Mouse (Mus musculus): ENCODE results near the gene Olfr1501. TPM values are rescaled to one million over a fixed set of nuclear protein-coding genes. Genes with fewer than 3 reads are reported as not detected.
"Not testable (repeated sequence)": the region's sequence is repeated elsewhere in the genome, so short reads cannot be mapped to it uniquely, and the experiment has no call there.

Gene Olfr1501
- polyA plus RNA-seq (2014; fragmentation: Nextera tagmentation; extraction: Ambion mirVana), result not detected in 2 replicates

DNA sequence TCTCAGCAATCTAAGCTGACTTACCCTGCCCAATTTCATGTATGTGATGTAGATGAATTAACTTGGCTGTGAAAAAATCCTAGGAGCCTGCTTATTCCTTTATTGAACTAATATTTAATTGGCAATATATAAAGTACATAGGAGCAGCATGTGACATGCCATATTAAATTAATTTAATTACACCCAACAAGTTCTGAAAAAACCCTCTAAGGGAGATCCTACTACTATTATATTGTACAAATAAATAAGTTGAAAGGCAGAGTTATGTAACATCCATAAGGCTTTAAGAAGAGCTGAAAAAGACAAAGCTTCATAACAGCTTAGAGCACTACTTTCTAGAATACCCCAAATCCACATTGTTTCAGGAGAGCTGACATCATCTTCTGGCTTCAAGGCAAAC lies at the start of gene Olfr1501:
Olfr1501 (minus strand) TSS at position 101 of the 400 bp plus-strand sequence.
- not testable (repeated sequence) for H3K4me2 ChIP-seq (replicated peaks; ENCODE audit: low read depth, low read length); H3K9ac ChIP-seq (replicated peaks; ENCODE audit: low read depth, low read length); H3K9me3 ChIP-seq (ENCODE audit: control insufficient read depth, low read depth, low read length); H3K4me1 ChIP-seq (ENCODE audit: control insufficient read depth, insufficient read depth, low read length); ATAC-seq (ENCODE audit: insufficient number of reproducible peaks, insufficient read depth, low FRiP score, low read depth); H3K4me3 ChIP-seq (ENCODE audit: low read depth, low read length); H3K36me3 ChIP-seq (ENCODE audit: control insufficient read depth, insufficient read depth, low read length); H3K27me3 ChIP-seq (ENCODE audit: control insufficient read depth, insufficient read depth, low read length); H3K27ac ChIP-seq (ENCODE audit: low read length)

GRCm38 (mm10) chr19:13897828-13898227 lies 47.3 kb upstream of the Olfr1501 start, which contains the start of gene Olfr1504:
Gene Olfr1504 (minus strand): TSS chr19:13897928.
- Histone ChIP-seq H3K36me3 (ENCODE audit: control insufficient read depth, insufficient read depth, low read length) (no peaks in the 10 kb centered on the region), H3K4me3 (ENCODE audit: low read depth, low read length) (no peak within 1 kb of the TSS), H3K4me1 (ENCODE audit: control insufficient read depth, insufficient read depth, low read length) (no peaks in the 10 kb centered on the region), H3K27ac (ENCODE audit: low read length) (no peak within 1 kb of the TSS), H3K9me3 (ENCODE audit: control insufficient read depth, low read depth, low read length) (no peaks in the 10 kb centered on the region), H3K27me3 (ENCODE audit: control insufficient read depth, insufficient read depth, low read length) (no peaks in the 10 kb centered on the region), H3K9ac (replicated peaks; ENCODE audit: low read depth, low read length) (no peak within 1 kb of the TSS), H3K4me2 (replicated peaks; ENCODE audit: low read depth, low read length) (no peak within 1 kb of the TSS)
- ATAC-seq (ENCODE audit: insufficient number of reproducible peaks, insufficient read depth, low FRiP score, low read depth), result no peak
- 58% methylated on average over 1 of the region's 1 CpGs for WGBS

- Histone ChIP-seq H3K4me3 (ENCODE audit: low read depth, low read length) (no peak within 1 kb of the TSS), H3K9me3 (ENCODE audit: control insufficient read depth, low read depth, low read length) (no peaks in the 10 kb centered on the region), H3K4me1 (ENCODE audit: control insufficient read depth, insufficient read depth, low read length) (no peaks in the 10 kb centered on the region), H3K4me2 (replicated peaks; ENCODE audit: low read depth, low read length) (no peak within 1 kb of the TSS), H3K9ac (replicated peaks; ENCODE audit: low read depth, low read length) (no peak within 1 kb of the TSS), H3K27me3 (ENCODE audit: control insufficient read depth, insufficient read depth, low read length) (no peaks in the 10 kb centered on the region), H3K36me3 (ENCODE audit: control insufficient read depth, insufficient read depth, low read length) (no peaks in the 10 kb centered on the region), H3K27ac (ENCODE audit: low read length) (no peak within 1 kb of the TSS)
- ATAC-seq (ENCODE audit: insufficient number of reproducible peaks, insufficient read depth, low FRiP score, low read depth), result no peak
- 91% methylated on average over 1 of the region's 1 CpGs for WGBS
Observed at GRCm38 (mm10) chr19:13861495-13861894, 11.0 kb upstream of the Olfr1501 start, which contains the start of gene Olfr1502. Gene Olfr1502 (plus strand): TSS chr19:13861795.

DNA sequence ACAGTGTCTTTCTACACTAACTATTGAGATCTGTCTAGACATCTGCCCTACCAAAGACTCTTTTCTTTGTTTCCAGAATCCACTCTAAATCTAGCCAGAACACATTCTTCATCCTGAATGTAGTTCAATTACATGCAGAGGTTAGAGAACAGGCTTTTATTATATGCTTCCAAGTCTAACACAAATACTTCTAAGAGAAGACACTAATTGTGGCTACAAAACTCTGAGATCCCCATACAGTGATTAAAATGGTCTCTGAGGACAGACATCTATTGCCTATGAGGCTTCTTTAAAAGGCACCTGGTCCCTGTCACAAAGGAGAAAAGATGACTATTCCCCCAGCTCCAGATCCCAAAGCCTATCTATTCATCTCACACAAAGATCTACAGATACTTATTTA lies 20.1 kb downstream of the Olfr1501 start, which contains the start of gene Olfr1500:
Olfr1500 (minus strand) TSS at position 101 of the 400 bp plus-strand sequence.
- no peak for ATAC-seq (ENCODE audit: insufficient number of reproducible peaks, insufficient read depth, low FRiP score, low read depth)
- no peaks in the 10 kb centered on the region for H3K27me3 ChIP-seq (ENCODE audit: control insufficient read depth, insufficient read depth, low read length)
- no peaks in the 10 kb centered on the region for H3K9me3 ChIP-seq (ENCODE audit: control insufficient read depth, low read depth, low read length)
- no peak within 1 kb of the TSS for H3K4me3 ChIP-seq (ENCODE audit: low read depth, low read length)
- H3K27ac ChIP-seq (ENCODE audit: low read length), result no peak within 1 kb of the TSS
- no peaks in the 10 kb centered on the region for H3K36me3 ChIP-seq (ENCODE audit: control insufficient read depth, insufficient read depth, low read length)
- H3K4me1 ChIP-seq (ENCODE audit: control insufficient read depth, insufficient read depth, low read length), result no peaks in the 10 kb centered on the region
- H3K4me2 ChIP-seq (replicated peaks; ENCODE audit: low read depth, low read length), result no peak within 1 kb of the TSS
- H3K9ac ChIP-seq (replicated peaks; ENCODE audit: low read depth, low read length), result no peak within 1 kb of the TSS

- H3K4me1 ChIP-seq (ENCODE audit: control insufficient read depth, insufficient read depth, low read length), result no peaks in the 10 kb centered on the region
Observed at GRCm38 (mm10) chr19:13828447-13828846, 22.0 kb downstream of the Olfr1501 start.

DNA sequence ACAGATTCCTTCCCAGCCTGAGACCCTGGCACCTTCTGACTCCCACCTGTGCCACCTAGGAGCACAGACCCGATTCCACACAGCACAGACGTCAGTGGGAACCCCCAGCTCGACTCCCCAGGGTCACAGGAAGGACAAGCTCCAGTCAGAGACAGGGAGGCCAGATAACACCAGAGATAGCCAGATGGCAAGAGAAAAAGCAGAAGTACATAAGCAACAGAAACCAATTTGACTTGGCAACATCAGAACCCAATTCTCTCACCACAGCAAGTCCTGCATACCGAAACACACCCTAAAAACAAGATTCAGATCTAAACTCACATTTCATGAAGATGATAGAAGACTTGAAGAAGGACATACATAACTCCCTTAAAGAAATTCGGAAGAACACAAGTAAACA lies 29.6 kb downstream of the Olfr1501 start:
- ATAC-seq (ENCODE audit: insufficient number of reproducible peaks, insufficient read depth, low FRiP score, low read depth), result no peak
- Histone ChIP-seq H3K27me3 (ENCODE audit: control insufficient read depth, insufficient read depth, low read length) (no peaks in the 10 kb centered on the region), H3K4me1 (ENCODE audit: control insufficient read depth, insufficient read depth, low read length) (no peaks in the 10 kb centered on the region), H3K9ac (replicated peaks; ENCODE audit: low read depth, low read length) (no peak overlapping the region), H3K4me2 (replicated peaks; ENCODE audit: low read depth, low read length) (no peak overlapping the region), H3K27ac (ENCODE audit: low read length) (no peak overlapping the region), H3K9me3 (ENCODE audit: control insufficient read depth, low read depth, low read length) (no peaks in the 10 kb centered on the region), H3K4me3 (ENCODE audit: low read depth, low read length) (no peak overlapping the region), H3K36me3 (ENCODE audit: control insufficient read depth, insufficient read depth, low read length) (no peaks in the 10 kb centered on the region)
- 58% methylated on average over 5 of the region's 5 CpGs for WGBS

More at GRCm38 (mm10) chr19:13828447-13828846, 22.0 kb downstream of the Olfr1501 start:
- no peak overlapping the region for H3K4me2 ChIP-seq (replicated peaks; ENCODE audit: low read depth, low read length)
- H3K27ac ChIP-seq (ENCODE audit: low read length), result no peak overlapping the region
- no peak overlapping the region for H3K9ac ChIP-seq (replicated peaks; ENCODE audit: low read depth, low read length)
- no peaks in the 10 kb centered on the region for H3K36me3 ChIP-seq (ENCODE audit: control insufficient read depth, insufficient read depth, low read length)
- WGBS, result 80% methylated on average over 3 of the region's 3 CpGs
- ATAC-seq (ENCODE audit: insufficient number of reproducible peaks, insufficient read depth, low FRiP score, low read depth), result no peak
- H3K27me3 ChIP-seq (ENCODE audit: control insufficient read depth, insufficient read depth, low read length), result no peaks in the 10 kb centered on the region
- H3K9me3 ChIP-seq (ENCODE audit: control insufficient read depth, low read depth, low read length), result no peaks in the 10 kb centered on the region
- H3K4me3 ChIP-seq (ENCODE audit: low read depth, low read length), result no peak overlapping the region

- ATAC-seq (ENCODE audit: insufficient number of reproducible peaks, insufficient read depth, low FRiP score, low read depth), result no peak
- Histone ChIP-seq H3K4me3 (ENCODE audit: low read depth, low read length) (no peak within 1 kb of the TSS), H3K9ac (replicated peaks; ENCODE audit: low read depth, low read length) (no peak within 1 kb of the TSS), H3K27me3 (ENCODE audit: control insufficient read depth, insufficient read depth, low read length) (no peaks in the 10 kb centered on the region), H3K4me2 (replicated peaks; ENCODE audit: low read depth, low read length) (no peak within 1 kb of the TSS), H3K27ac (ENCODE audit: low read length) (no peak within 1 kb of the TSS), H3K4me1 (ENCODE audit: control insufficient read depth, insufficient read depth, low read length) (no peaks in the 10 kb centered on the region), H3K36me3 (ENCODE audit: control insufficient read depth, insufficient read depth, low read length) (no peaks in the 10 kb centered on the region), H3K9me3 (ENCODE audit: control insufficient read depth, low read depth, low read length) (no peaks in the 10 kb centered on the region)
Observed at GRCm38 (mm10) chr19:13819347-13819746, 31.1 kb downstream of the Olfr1501 start, which contains the start of gene Olfr1499. Gene Olfr1499 (minus strand): TSS chr19:13819447.

DNA sequence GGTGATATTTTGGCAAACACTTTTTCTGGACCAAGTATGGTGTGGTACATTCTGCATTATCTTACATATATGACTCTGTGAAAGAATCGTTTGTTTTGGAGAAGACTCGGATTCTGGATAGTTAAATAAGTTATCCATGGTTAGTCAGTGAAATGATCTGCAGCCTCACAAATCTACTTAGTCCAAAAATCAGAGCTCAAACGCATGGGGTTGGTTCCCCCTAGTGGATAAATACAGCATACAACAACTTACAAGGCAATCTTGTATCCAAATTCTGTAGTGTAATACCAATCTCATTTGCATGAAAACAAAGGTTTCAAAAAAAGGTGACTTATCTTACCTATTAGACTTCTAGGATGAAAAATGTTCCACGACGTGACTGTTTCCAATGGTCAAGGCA lies 31.7 kb downstream of the Olfr1501 start:
- ATAC-seq (ENCODE audit: insufficient number of reproducible peaks, insufficient read depth, low FRiP score, low read depth), result no peak
- H3K4me1 ChIP-seq (ENCODE audit: control insufficient read depth, insufficient read depth, low read length), result no peaks in the 10 kb centered on the region
- H3K27me3 ChIP-seq (ENCODE audit: control insufficient read depth, insufficient read depth, low read length), result no peaks in the 10 kb centered on the region
- no peak overlapping the region for H3K27ac ChIP-seq (ENCODE audit: low read length)
- WGBS, result 29% methylated on average over 5 of the region's 5 CpGs
- H3K4me3 ChIP-seq (ENCODE audit: low read depth, low read length), result no peak overlapping the region
- H3K36me3 ChIP-seq (ENCODE audit: control insufficient read depth, insufficient read depth, low read length), result no peaks in the 10 kb centered on the region
- H3K9ac ChIP-seq (replicated peaks; ENCODE audit: low read depth, low read length), result no peak overlapping the region
- no peaks in the 10 kb centered on the region for H3K9me3 ChIP-seq (ENCODE audit: control insufficient read depth, low read depth, low read length)
- no peak overlapping the region for H3K4me2 ChIP-seq (replicated peaks; ENCODE audit: low read depth, low read length)

- no peaks in the 10 kb centered on the region for H3K36me3 ChIP-seq (ENCODE audit: control insufficient read depth, insufficient read depth, low read length)
- H3K27ac ChIP-seq (ENCODE audit: low read length), result no peak overlapping the region
- H3K9me3 ChIP-seq (ENCODE audit: control insufficient read depth, low read depth, low read length), result no peaks in the 10 kb centered on the region
- H3K9ac ChIP-seq (replicated peaks; ENCODE audit: low read depth, low read length), result no peak overlapping the region
- H3K4me1 ChIP-seq (ENCODE audit: control insufficient read depth, insufficient read depth, low read length), result no peaks in the 10 kb centered on the region
- ATAC-seq (ENCODE audit: insufficient number of reproducible peaks, insufficient read depth, low FRiP score, low read depth), result no peak
- no peak overlapping the region for H3K4me3 ChIP-seq (ENCODE audit: low read depth, low read length)
- no peak overlapping the region for H3K4me2 ChIP-seq (replicated peaks; ENCODE audit: low read depth, low read length)
- no peaks in the 10 kb centered on the region for H3K27me3 ChIP-seq (ENCODE audit: control insufficient read depth, insufficient read depth, low read length)
- WGBS, result 53% methylated on average over 2 of the region's 2 CpGs
Observed at GRCm38 (mm10) chr19:13812823-13813222, 37.7 kb downstream of the Olfr1501 start.
